8 mouse cellular contexts compared by ENCODE assay signal in the genomic region with DNA sequence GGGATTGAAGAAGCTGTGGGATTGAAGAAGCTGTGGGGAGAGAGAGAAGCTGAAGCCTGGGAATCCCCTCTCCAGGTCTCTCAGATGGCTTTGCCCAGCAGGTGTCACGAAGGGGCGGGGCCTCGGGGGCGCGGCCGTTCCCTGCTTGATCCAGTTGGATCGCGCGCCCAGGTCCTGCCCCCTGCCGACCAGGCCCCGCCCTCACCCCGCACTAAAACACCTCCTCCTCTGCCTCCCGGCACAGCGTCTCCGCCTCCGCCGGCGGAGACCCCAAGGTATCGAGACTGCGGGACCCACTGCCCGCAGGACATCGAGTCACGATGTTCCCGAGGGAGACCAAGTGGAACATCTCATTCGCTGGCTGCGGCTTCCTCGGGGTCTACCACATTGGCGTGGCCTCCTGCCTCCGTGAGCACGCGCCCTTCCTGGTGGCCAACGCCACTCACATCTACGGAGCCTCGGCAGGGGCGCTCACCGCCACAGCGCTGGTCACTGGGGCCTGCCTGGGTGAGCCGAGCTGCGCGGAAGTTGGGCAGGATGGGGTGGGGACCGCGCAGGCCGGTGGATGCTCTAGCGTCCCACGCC. TPM values are rescaled to one million over a fixed set of nuclear protein-coding genes. Genes with fewer than 3 reads are reported as not detected.
DNase-seq lines count a peak whose midpoint lies in the region; ATAC-seq and TF ChIP-seq lines count a peak whose summit lies in the region.

TSS of gene Pnpla2 (plus strand) at position 232 of the 585 bp plus-strand sequence.

- DNase-seq in MEL (ENCODE audit: low read depth, low spot score): peak; percentile 96
- DNase-seq in cerebellum, adult 18-20 months: peak; percentile 92 to 94
- DNase-seq in forebrain, postnatal 0 days: peak; percentile 86
- DNase-seq in heart, postnatal 36 days: peak; percentile 94
- peak; percentile 79 to 82 for DNase-seq in layer of hippocampus, adult 8-10 months (ENCODE audit: low spot score in 2 of 2)
- DNase-seq in ovary, adult 18-20 months (ENCODE audit: low spot score): peak; percentile 90
- DNase-seq in thymus, adult 2 months: peak; percentile 96

- intact Hi-C loops in heart, postnatal 36 days (cut with DNase I): loop anchor here (1.0 to 5.0 kb wide), 2 partner anchors 12 to 43 kb away; partner anchors contain the start of genes Cd151 and Gatd1

- H3K79me2 ChIP-seq in MEL (ENCODE audit: control insufficient read depth, insufficient read depth, low read length, poor library complexity): peaks cover 3% of the 10 kb centered on the region

- TF ChIP-seq POLR2A in MEL (IDR thresholded peaks at IDR 0.05; ENCODE audit: control insufficient read depth in 1 of 2, insufficient read depth in 1 of 2, low read depth in 1 of 2, low read length in 2 of 2, poor library complexity in 1 of 2): peak; percentile 82 to 86
- peak; percentile 94 for TF ChIP-seq POLR2A in thymus, adult 2 months (IDR thresholded peaks at IDR 0.05; ENCODE audit: control insufficient read depth, extremely low read depth, insufficient read depth, low read length, poor library complexity)

- H3K9me3 ChIP-seq in MEL (replicated peaks; ENCODE audit: insufficient read depth, low read length): no peaks in the 10 kb centered on the region
- no peaks in the 10 kb centered on the region for H3K9me3 ChIP-seq in forebrain, postnatal 0 days (ENCODE audit: low read length)
- no peaks in the 10 kb centered on the region for H3K9me3 ChIP-seq in lung, embryonic 16.5 days (ENCODE audit: control insufficient read depth, low read length)

- no peaks in the 10 kb centered on the region for H3K27me3 ChIP-seq in MEL (ENCODE audit: control insufficient read depth in 1 of 2, insufficient read depth in 2 of 2, low read length in 2 of 2)
- no peaks in the 10 kb centered on the region for H3K27me3 ChIP-seq in forebrain, postnatal 0 days (ENCODE audit: insufficient read depth, low read length)
- H3K27me3 ChIP-seq in lung, embryonic 16.5 days (ENCODE audit: control insufficient read depth, insufficient read depth, low read depth, low read length): no peaks in the 10 kb centered on the region
- no peaks in the 10 kb centered on the region for H3K27me3 ChIP-seq in thymus, adult 2 months (ENCODE audit: control insufficient read depth, insufficient read depth, low read length)

- peaks cover 2 to 5% of the 10 kb centered on the region in 2 experiments; a peak in 2 of 4 replicates for H3K36me3 ChIP-seq in MEL (ENCODE audit: control insufficient read depth in 1 of 2, insufficient read depth in 2 of 2, low read length in 2 of 2)
- peaks cover 37% of the 10 kb centered on the region for H3K36me3 ChIP-seq in forebrain, postnatal 0 days (ENCODE audit: insufficient read depth)
- peaks cover 24% of the 10 kb centered on the region for H3K36me3 ChIP-seq in lung, embryonic 16.5 days (ENCODE audit: control insufficient read depth, insufficient read depth, low read length)
- no peaks in the 10 kb centered on the region for H3K36me3 ChIP-seq in thymus, adult 2 months (ENCODE audit: control insufficient read depth, insufficient read depth, low read length)

- H3K9ac ChIP-seq in MEL (ENCODE audit: control insufficient read depth, low read depth, low read length, poor library complexity, severe bottlenecking): peak within 1 kb of the TSS; percentile 72
- peak within 1 kb of the TSS; percentile 65 for H3K9ac ChIP-seq in forebrain, postnatal 0 days
- H3K9ac ChIP-seq in lung, embryonic 16.5 days (ENCODE audit: low read length): peak within 1 kb of the TSS; percentile 78

- H3K27ac ChIP-seq in MEL (ENCODE audit: control insufficient read depth, low read depth, low read length): 0 out of 2 replicates have a peak within 1 kb of the TSS, but pooled peaks have one; percentile 15
- peak within 1 kb of the TSS; percentile 66 for H3K27ac ChIP-seq in forebrain, postnatal 0 days (ENCODE audit: low read depth, low read length)
- H3K27ac ChIP-seq in lung, embryonic 16.5 days (ENCODE audit: low read length): peak within 1 kb of the TSS; percentile 86
- peak within 1 kb of the TSS; percentile 11; the same call in 1 of the 2 replicates for H3K27ac ChIP-seq in thymus, adult 2 months (ENCODE audit: control insufficient read depth, insufficient read depth, low read length)

- H3K4me1 ChIP-seq in MEL (ENCODE audit: control insufficient read depth in 1 of 2, insufficient read depth in 2 of 2, low read length in 2 of 2): peaks cover 0 to 12% of the 10 kb centered on the region in 2 experiments; a peak in 1 of 4 replicates
- H3K4me1 ChIP-seq in forebrain, postnatal 0 days (ENCODE audit: insufficient read depth): peaks cover 9% of the 10 kb centered on the region
- H3K4me1 ChIP-seq in lung, embryonic 16.5 days (replicated peaks; ENCODE audit: control insufficient read depth, insufficient read depth, low read length): peaks cover 20% of the 10 kb centered on the region
- peaks cover 20% of the 10 kb centered on the region for H3K4me1 ChIP-seq in thymus, adult 2 months (replicated peaks; ENCODE audit: control insufficient read depth, insufficient read depth, low read length)

- no peak for TF ChIP-seq CTCF in MEL (IDR thresholded peaks at IDR 0.05 in 2 of 3, conservative IDR thresholded peaks at IDR 0.05 in 1 of 3; ENCODE audit: control insufficient read depth in 1 of 3, insufficient read depth in 1 of 3, low read depth in 2 of 3, low read length in 3 of 3, poor library complexity in 1 of 3, severe bottlenecking in 1 of 3)
- TF ChIP-seq CTCF in forebrain, postnatal 0 days (IDR thresholded peaks at IDR 0.05; ENCODE audit: low read depth): peak; percentile 35
- TF ChIP-seq CTCF in thymus, adult 2 months (IDR thresholded peaks at IDR 0.05; ENCODE audit: borderline replicate concordance, control insufficient read depth, extremely low read depth, insufficient read depth, low read length, poor library complexity): 0 out of 2 replicates have a peak, but pooled peaks have one; percentile 42

- H3K4me2 ChIP-seq in forebrain, postnatal 0 days (ENCODE audit: low read depth): peak within 1 kb of the TSS; percentile 92
- peak within 1 kb of the TSS; percentile 85 for H3K4me2 ChIP-seq in lung, embryonic 16.5 days (ENCODE audit: low read depth, low read length)

- under 1% methylated on average over 45 of the region's 45 CpGs for WGBS in forebrain, postnatal 0 days
- WGBS in lung, embryonic 16.5 days: 0% methylated on average over 45 of the region's 45 CpGs
- WGBS in thymus, adult 2 months: under 1% methylated on average over 44 of the region's 45 CpGs

- peak; percentile 83 for ATAC-seq in forebrain, postnatal 0 days
- peak; percentile 88 for ATAC-seq in lung, embryonic 16.5 days (ENCODE audit: low read depth)

- peak within 1 kb of the TSS; percentile 78 to 89 for H3K4me3 ChIP-seq in MEL (ENCODE audit: control insufficient read depth in 1 of 2, insufficient read depth in 1 of 2, low read depth in 2 of 2, low read length in 2 of 2)
- peak within 1 kb of the TSS; percentile 56 for H3K4me3 ChIP-seq in forebrain, postnatal 0 days (ENCODE audit: low read depth, low read length)
- H3K4me3 ChIP-seq in lung, embryonic 16.5 days (ENCODE audit: low read length): peak within 1 kb of the TSS; percentile 73
- H3K4me3 ChIP-seq in thymus, adult 2 months (ENCODE audit: control insufficient read depth, insufficient read depth, low read length): peak within 1 kb of the TSS; percentile 67

- no peak for TF ChIP-seq EP300 in MEL (IDR thresholded peaks at IDR 0.05; ENCODE audit: low read depth in 1 of 2, low read length in 2 of 2)

- TF ChIP-seq RAD21 in MEL (IDR thresholded peaks at IDR 0.05; ENCODE audit: low read depth, low read length): no peak

TF ChIP-seq in MEL, 35 proteins besides CTCF, POLR2A, EP300 and RAD21 (continues in another document):
- TF ChIP-seq RCOR1 (IDR thresholded peaks at IDR 0.05; ENCODE audit: low read depth, low read length): no peak
- peak; percentile 89; the same call in 1 of the 2 replicates for TF ChIP-seq UBTF (IDR thresholded peaks at IDR 0.05; ENCODE audit: borderline replicate concordance, insufficient read depth, low read depth, low read length)
- no peak for TF ChIP-seq GABPA (IDR thresholded peaks at IDR 0.05; ENCODE audit: low read depth, low read length)
- TF ChIP-seq TCF12 (IDR thresholded peaks at IDR 0.05; ENCODE audit: low read depth, low read length): 0 out of 2 replicates have a peak, but pooled peaks have one; percentile 19
- TF ChIP-seq MAX (IDR thresholded peaks at IDR 0.05; ENCODE audit: low read length): peak; percentile 40; the same call in 1 of the 2 replicates
- no peak for TF ChIP-seq MAZ (IDR thresholded peaks at IDR 0.05; ENCODE audit: low read depth, low read length)
- peak; percentile 50 for TF ChIP-seq TBP (IDR thresholded peaks at IDR 0.05; ENCODE audit: low read depth, low read length)
- TF ChIP-seq CHD1 (IDR thresholded peaks at IDR 0.05; ENCODE audit: low read depth, low read length): peak; percentile 84
- no peak; the same call in 1 of the 2 replicates for TF ChIP-seq KAT2A (conservative IDR thresholded peaks at IDR 0.05; ENCODE audit: low read depth, low read length)
- TF ChIP-seq BHLHE40 (IDR thresholded peaks at IDR 0.05; ENCODE audit: borderline replicate concordance, low read depth, low read length): no peak
- no peak for TF ChIP-seq E2F4 (IDR thresholded peaks at IDR 0.05; ENCODE audit: borderline replicate concordance, low read depth, low read length)
- TF ChIP-seq CHD2 (IDR thresholded peaks at IDR 0.05; ENCODE audit: low read length): no peak
- no peak for TF ChIP-seq ZNF384 (IDR thresholded peaks at IDR 0.05; ENCODE audit: low read depth, low read length)
- peak; percentile 72 for TF ChIP-seq NELFE (IDR thresholded peaks at IDR 0.05; ENCODE audit: low read depth, low read length)
- TF ChIP-seq SMC3 (IDR thresholded peaks at IDR 0.05; ENCODE audit: low read depth, low read length): no peak
- peak; percentile 27; the same call in 1 of the 2 replicates for TF ChIP-seq MYC (IDR thresholded peaks at IDR 0.05; ENCODE audit: low read depth, low read length)
- peak; percentile 48; the same call in 1 of the 2 replicates for TF ChIP-seq HCFC1 (IDR thresholded peaks at IDR 0.05; ENCODE audit: low read depth, low read length)
- no peak for TF ChIP-seq ETS1 (IDR thresholded peaks at IDR 0.05; ENCODE audit: low read depth, low read length)

RNA-seq across cellular contexts. Expression of gene Pnpla2, which starts in this region (rescaled TPM):
- 8.3 and 9.9 TPM in 2 replicates for total RNA-seq in MEL (2012; rRNA removed)
- 10 to 100 TPM in 1 of 2 experiments, not detected in 1; 38.6 TPM for polyA plus RNA-seq in MEL (2012; ENCODE audit: insufficient read depth in 1 of 2, insufficient read length in 2 of 2, low read depth in 1 of 2, low replicate concordance in 2 of 2, missing spikeins in 1 of 2)
- total RNA-seq in forebrain, postnatal 0 days (2014; rRNA removed): 6.2 and 7.7 TPM in 2 replicates
- 18.3 and 22.4 TPM in 2 replicates for polyA plus RNA-seq in forebrain, postnatal 0 days (2015; fragmentation: Nextera tagmentation; extraction: Ambion mirVana)
- 100 to 1,000 TPM; 552 to 604 TPM for total RNA-seq in heart, postnatal 36 days (2021)
- 10 to 100 TPM; 23.0 to 31.8 (median 24.3) TPM for total RNA-seq in layer of hippocampus, adult 8-10 months (2022)
- 42.9 and 46.2 TPM in 2 replicates for polyA plus RNA-seq in lung, embryonic 16.5 days (2015; fragmentation: Nextera tagmentation; extraction: Ambion mirVana)
- polyA plus RNA-seq in thymus, adult 2 months (2012; rRNA removed): 256 and 296 TPM in 2 replicates

Comparison
In these comparisons a context has a peak if more than half of its experiments do, and no peak if none do; other contexts are left out.
1. Peak in every context shown above with its lines: DNase-seq, ATAC-seq, H3K4me3 ChIP-seq and H3K27ac ChIP-seq.
2. RNA of gene Pnpla2 (total RNA-seq): 552 to 604 TPM in heart, postnatal 36 days; 23.0 to 31.8 TPM in layer of hippocampus, adult 8-10 months, 8.3 to 9.9 TPM in MEL and 6.2 to 7.7 TPM in forebrain, postnatal 0 days; every median in the first group is over 10 times any median in the second.
3. H3K27ac ChIP-seq: peak in every context shown above with its lines; median percentile 86 in lung, embryonic 16.5 days; 66 in forebrain, postnatal 0 days; 15 in MEL; 11 in thymus, adult 2 months.
4. CTCF ChIP-seq: peak in forebrain, postnatal 0 days (single experiment) and thymus, adult 2 months (single experiment); none in MEL (0 of 3).